In genomic region chr6:53164423-53164841, GRCm38 (mm10) we compare ENCODE assay signal across 9 mouse cellular contexts.
A peak's percentile ranks its signal among the peaks of the same experiment; 100 is the strongest.
DNase-seq lines count a peak whose midpoint lies in the region; ATAC-seq lines count a peak whose summit lies in the region.
"Had no signal": no experiment of that assay in that cellular context is flagged by ENCODE, and none has a peak within 500 bp of the region (broad histone marks: within the 10 kb centered on the region; RNA-seq: fewer than 3 reads in every experiment).

No protein-coding gene starts in this region.

- peaks cover 5% of the 10 kb centered on the region for H3K4me1 ChIP-seq in forebrain, embryonic 15.5 days
- peaks cover 17% of the 10 kb centered on the region for H3K4me1 ChIP-seq in liver, embryonic 13.5 days (replicated peaks)
- H3K4me1 ChIP-seq in neural tube, embryonic 14.5 days (ENCODE audit: control insufficient read depth, insufficient read depth, low read length), result no peaks in the 10 kb centered on the region; the same call in 1 of the 2 replicates

- H3K9ac ChIP-seq in forebrain, embryonic 15.5 days (replicated peaks), result no peak overlapping the region
- H3K9ac ChIP-seq in liver, embryonic 13.5 days, result no peak overlapping the region
- H3K9ac ChIP-seq in neural tube, embryonic 14.5 days (replicated peaks; ENCODE audit: low read depth, low read length), result no peak overlapping the region

- no peaks in the 10 kb centered on the region for H3K9me3 ChIP-seq in forebrain, embryonic 15.5 days
- no peaks in the 10 kb centered on the region for H3K9me3 ChIP-seq in liver, embryonic 13.5 days (replicated peaks)
- H3K9me3 ChIP-seq in neural tube, embryonic 14.5 days (ENCODE audit: control insufficient read depth, low read length), result no peaks in the 10 kb centered on the region

- peak; percentile 12 to 13 for DNase-seq in adrenal gland, postnatal 36 days
- no peak for DNase-seq in adrenal gland, adult 8-10 months
- DNase-seq in Muller cell, postnatal 12 days (ENCODE audit: inconsistent ontology term), result peak; percentile 24
- peak; percentile 19 for DNase-seq in kidney, adult 9 months
- DNase-seq in liver, embryonic 13.5 days, result no peak
- no peak for DNase-seq in thymus, postnatal 14 days

- no peaks in the 10 kb centered on the region for H3K36me3 ChIP-seq in forebrain, embryonic 15.5 days
- no peaks in the 10 kb centered on the region for H3K36me3 ChIP-seq in liver, embryonic 13.5 days
- no peaks in the 10 kb centered on the region for H3K36me3 ChIP-seq in neural tube, embryonic 14.5 days (ENCODE audit: control insufficient read depth, insufficient read depth, low read length)

- peak overlapping the region; percentile 16; the same call in 1 of the 2 replicates for H3K4me3 ChIP-seq in forebrain, embryonic 15.5 days
- H3K4me3 ChIP-seq in liver, embryonic 13.5 days (replicated peaks), result no peak overlapping the region
- H3K4me3 ChIP-seq in neural tube, embryonic 14.5 days (ENCODE audit: low read depth, low read length), result no peak overlapping the region
- H3K4me3 ChIP-seq: myocyte had no signal

- H3K27ac ChIP-seq in forebrain, embryonic 15.5 days (replicated peaks), result no peak overlapping the region
- H3K27ac ChIP-seq in liver, embryonic 13.5 days, result no peak overlapping the region
- no peak overlapping the region for H3K27ac ChIP-seq in neural tube, embryonic 14.5 days (ENCODE audit: low read depth, low read length)

- no peaks in the 10 kb centered on the region for H3K27me3 ChIP-seq in forebrain, embryonic 15.5 days
- H3K27me3 ChIP-seq in liver, embryonic 13.5 days, result no peaks in the 10 kb centered on the region
- no peaks in the 10 kb centered on the region for H3K27me3 ChIP-seq in neural tube, embryonic 14.5 days (ENCODE audit: control insufficient read depth, insufficient read depth, low read length)

- WGBS in forebrain, embryonic 15.5 days, result 14% methylated on average over 10 of the region's 10 CpGs
- 7% methylated on average over 10 of the region's 10 CpGs for WGBS in liver, embryonic 13.5 days (ENCODE audit: insufficient replicate concordance)
- 19% methylated on average over 10 of the region's 10 CpGs for WGBS in neural tube, embryonic 14.5 days

- ATAC-seq in forebrain, embryonic 15.5 days (replicated peaks), result no peak
- ATAC-seq in liver, embryonic 13.5 days (ENCODE audit: low read depth), result no peak
- ATAC-seq in neural tube, embryonic 14.5 days (ENCODE audit: low read depth), result no peak

- peak overlapping the region; percentile 39 for H3K4me2 ChIP-seq in forebrain, embryonic 15.5 days (replicated peaks)
- peak overlapping the region; percentile 42 for H3K4me2 ChIP-seq in liver, embryonic 13.5 days
- 0 out of 2 replicates have a peak overlapping the region, but pooled peaks have one; percentile 11 for H3K4me2 ChIP-seq in neural tube, embryonic 14.5 days (ENCODE audit: low read depth, low read length)

Comparison
In these comparisons a context has a peak if more than half of its experiments do, and no peak if none do; other contexts are left out.
1. DNase-seq: peak in adrenal gland, postnatal 36 days (2 of 2), Muller cell, postnatal 12 days (single experiment) and kidney, adult 9 months (single experiment); none in adrenal gland, adult 8-10 months (single experiment), liver, embryonic 13.5 days (single experiment) and thymus, postnatal 14 days (single experiment).
2. Peak in every context shown above with its lines, with median percentiles within 50 percentile points of each other: H3K4me2 ChIP-seq.